Mouse (Mus musculus) bone marrow, adult 2 months (tissue): Measurements from ENCODE around the gene Izumo1r.

Experiments used
- CTCF ChIP-seq: fragments of 200-500 bp; IDR thresholded peaks from 2 replicates; pipeline ENCODE4 v1.5.1; 2011; ENCODE audit warnings: low read length, control low read depth; ENCODE audit not compliant: control insufficient read depth, insufficient read depth
- POLR2A ChIP-seq: fragments of 200-500 bp; IDR thresholded peaks from 2 replicates; pipeline ENCODE4 v1.6.1; 2011; ENCODE audit warnings: low read depth, mild to moderate bottlenecking, control low read depth, low read length, borderline replicate concordance; ENCODE audit not compliant: control insufficient read depth

DNA sequence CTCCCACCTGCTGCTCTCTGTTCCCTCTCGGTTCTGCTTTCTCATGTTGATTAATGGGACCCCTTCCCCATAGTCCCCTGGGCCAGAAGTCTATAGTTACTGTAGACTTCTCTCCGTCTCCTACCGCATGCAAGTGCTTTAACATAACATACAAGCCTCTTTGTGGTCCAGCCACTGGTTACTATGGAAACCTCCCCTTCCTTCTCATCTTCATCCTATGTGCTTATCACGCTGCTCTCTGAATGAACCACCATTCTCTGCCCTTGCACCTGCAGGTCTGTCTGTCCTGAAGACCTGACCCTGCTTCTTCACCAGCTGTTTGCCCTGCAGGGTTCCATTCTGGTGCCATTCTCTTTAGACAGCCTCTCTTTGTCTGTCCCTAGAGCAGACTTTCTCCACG lies 6.2 kb upstream of the Izumo1r start:
- TF ChIP-seq POLR2A = no peak
- TF ChIP-seq CTCF = no peak
